Mouse (Mus musculus): ENCODE measurements around the gene Myo16. TPM values are rescaled to one million over a fixed set of nuclear protein-coding genes. Genes with fewer than 3 reads are reported as not detected.

The Myo16 gene
- polyA plus RNA-seq, 1 experiment = 0.66 TPM

DNA sequence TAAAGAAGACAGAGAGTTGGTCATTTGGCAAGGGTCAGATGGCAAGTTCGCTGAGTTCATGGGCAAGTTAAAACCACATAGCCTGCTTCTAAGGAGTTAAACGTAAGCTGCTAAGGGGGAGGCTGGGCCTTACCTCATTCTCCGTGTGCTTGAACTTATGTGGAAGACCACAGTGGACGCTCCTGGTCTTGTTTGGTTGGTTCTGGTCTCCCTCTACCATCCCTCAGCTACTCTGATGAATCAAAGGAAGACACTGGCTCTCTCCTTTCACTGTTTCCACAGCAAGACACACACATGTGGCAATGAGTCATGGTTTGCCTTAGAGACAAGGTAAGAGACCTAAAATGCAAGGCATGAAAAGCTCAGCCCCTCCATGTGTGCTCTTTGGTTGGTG is 453.1 kb downstream of the Myo16 start:
- Histone ChIP-seq H3K4me3 (ENCODE audit: control insufficient read depth, insufficient read depth, low read length) (no peak overlapping the region), H3K4me1 (replicated peaks; ENCODE audit: control insufficient read depth, insufficient read depth, low read length) (no peaks in the 10 kb centered on the region), H3K27ac (ENCODE audit: control insufficient read depth, insufficient read depth, low read length) (no peak overlapping the region), H3K36me3 (ENCODE audit: control insufficient read depth, insufficient read depth, low read length) (no peaks in the 10 kb centered on the region), H3K27me3 (ENCODE audit: control insufficient read depth, insufficient read depth, low read length) (no peaks in the 10 kb centered on the region)
- TF ChIP-seq CTCF (IDR thresholded peaks at IDR 0.05; ENCODE audit: borderline replicate concordance, control insufficient read depth, extremely low read depth, insufficient read depth, low read length, poor library complexity) (no peak), POLR2A (IDR thresholded peaks at IDR 0.05; ENCODE audit: control insufficient read depth, extremely low read depth, insufficient read depth, low read length, poor library complexity) (no peak)
- 15% methylated on average over 4 of the region's 4 CpGs for WGBS
- no peak for DNase-seq

DNA sequence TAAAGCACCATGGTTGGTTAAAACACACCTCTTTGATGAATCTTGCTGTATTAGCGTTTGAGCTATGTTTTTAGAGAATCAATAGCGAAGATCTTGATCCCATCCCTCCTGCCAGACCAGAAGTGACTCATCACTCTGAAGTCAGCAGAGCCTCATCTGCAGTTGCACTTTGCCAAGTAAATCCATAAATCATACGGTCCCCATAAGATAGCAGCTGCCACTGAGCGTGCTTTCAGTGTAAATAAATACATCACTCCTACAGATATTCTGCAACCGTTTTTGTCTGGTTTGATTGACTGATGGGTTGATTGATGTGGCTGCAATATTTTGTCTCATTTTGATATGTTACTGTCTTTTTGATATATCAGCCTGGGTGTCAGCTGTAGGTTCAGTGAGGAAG is 457.9 kb downstream of the Myo16 start:
- WGBS = 85% methylated on average over 5 of the region's 5 CpGs
- no peak overlapping the region for H3K27ac ChIP-seq (ENCODE audit: control insufficient read depth, insufficient read depth, low read length)
- H3K4me3 ChIP-seq (ENCODE audit: control insufficient read depth, insufficient read depth, low read length) = no peak overlapping the region
- no peaks in the 10 kb centered on the region for H3K27me3 ChIP-seq (ENCODE audit: control insufficient read depth, insufficient read depth, low read length)
- DNase-seq = no peak
- H3K4me1 ChIP-seq (replicated peaks; ENCODE audit: control insufficient read depth, insufficient read depth, low read length) = no peaks in the 10 kb centered on the region; the same call in 1 of the 2 replicates
- TF ChIP-seq CTCF (IDR thresholded peaks at IDR 0.05; ENCODE audit: borderline replicate concordance, control insufficient read depth, extremely low read depth, insufficient read depth, low read length, poor library complexity) = no peak
- TF ChIP-seq POLR2A (IDR thresholded peaks at IDR 0.05; ENCODE audit: control insufficient read depth, extremely low read depth, insufficient read depth, low read length, poor library complexity) = no peak
- no peaks in the 10 kb centered on the region for H3K36me3 ChIP-seq (ENCODE audit: control insufficient read depth, insufficient read depth, low read length)

DNA sequence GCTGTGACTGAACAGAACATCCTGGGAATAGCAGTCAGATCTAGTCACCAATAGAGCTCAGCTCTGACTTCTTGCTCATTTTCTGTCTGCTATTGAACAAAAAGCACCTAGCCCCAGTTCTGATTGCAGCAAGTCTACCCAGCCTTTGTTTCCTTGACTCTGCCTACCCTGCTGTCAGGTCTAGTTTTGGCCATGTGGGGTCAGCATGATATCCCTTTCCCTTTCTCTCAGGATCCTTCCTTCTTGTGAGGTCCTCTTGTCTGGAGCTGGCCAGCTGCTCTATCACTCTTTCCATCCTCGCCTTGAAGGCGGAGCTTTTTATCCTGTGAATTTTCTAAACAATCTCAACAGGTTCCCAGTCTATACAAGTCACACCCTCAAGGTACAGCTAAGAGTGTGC is 459.7 kb downstream of the Myo16 start:
- DNase-seq = no peak
- Histone ChIP-seq H3K4me3 (ENCODE audit: control insufficient read depth, insufficient read depth, low read length) (no peak overlapping the region), H3K27me3 (ENCODE audit: control insufficient read depth, insufficient read depth, low read length) (no peaks in the 10 kb centered on the region), H3K4me1 (replicated peaks; ENCODE audit: control insufficient read depth, insufficient read depth, low read length) (no peaks in the 10 kb centered on the region; the same call in 1 of the 2 replicates), H3K27ac (ENCODE audit: control insufficient read depth, insufficient read depth, low read length) (no peak overlapping the region), H3K36me3 (ENCODE audit: control insufficient read depth, insufficient read depth, low read length) (no peaks in the 10 kb centered on the region)
- TF ChIP-seq CTCF (IDR thresholded peaks at IDR 0.05; ENCODE audit: borderline replicate concordance, control insufficient read depth, extremely low read depth, insufficient read depth, low read length, poor library complexity) = no peak
- TF ChIP-seq POLR2A (IDR thresholded peaks at IDR 0.05; ENCODE audit: control insufficient read depth, extremely low read depth, insufficient read depth, low read length, poor library complexity) = no peak
- 90% methylated on average over 2 of the region's 2 CpGs for whole genome bisulfite sequencing

DNA sequence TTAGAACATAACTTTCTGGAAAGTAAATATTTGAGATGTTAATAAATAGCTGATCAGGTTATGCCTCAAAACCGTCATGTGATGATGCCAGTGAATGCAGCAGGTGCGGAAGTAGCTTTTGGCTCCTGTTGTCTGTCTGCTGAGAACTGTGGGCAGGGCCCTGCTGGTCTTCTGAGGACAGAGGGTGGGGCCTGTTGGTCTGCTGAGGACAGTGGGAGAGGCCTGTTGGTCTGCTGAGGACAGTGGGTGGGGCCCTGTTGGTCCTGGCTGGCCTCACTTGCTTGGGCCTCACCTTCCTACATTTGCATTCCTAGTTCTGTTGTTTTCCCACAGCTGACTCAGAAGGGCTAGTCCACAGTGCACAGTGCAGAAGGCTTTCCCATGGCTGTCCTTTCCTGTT is 466.0 kb downstream of the Myo16 start:
- no peak for DNase-seq

DNA sequence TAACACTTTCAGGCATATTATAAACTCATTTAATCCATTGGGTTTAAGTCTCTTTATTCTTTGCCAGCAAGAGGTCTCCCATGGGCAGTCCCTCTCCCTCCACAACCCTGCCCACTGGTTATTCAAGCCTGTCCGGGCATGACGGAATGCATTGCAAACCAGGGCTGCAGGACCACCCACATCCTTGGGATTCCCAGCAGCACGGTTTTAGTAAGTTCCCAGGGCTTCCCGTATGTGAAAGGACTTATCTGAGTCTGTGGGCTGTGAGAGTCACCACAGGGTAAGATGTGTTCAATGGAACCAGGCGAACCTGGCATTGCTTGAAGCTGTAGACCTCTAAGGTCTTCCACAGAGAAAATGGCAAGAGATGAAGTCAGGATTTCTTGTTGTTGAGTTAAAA is 471.6 kb downstream of the Myo16 start:
- no peaks in the 10 kb centered on the region for H3K4me1 ChIP-seq (replicated peaks; ENCODE audit: control insufficient read depth, insufficient read depth, low read length)
- H3K27me3 ChIP-seq (ENCODE audit: control insufficient read depth, insufficient read depth, low read length) = no peaks in the 10 kb centered on the region
- 90% methylated on average over 5 of the region's 5 CpGs for WGBS
- no peak overlapping the region for H3K27ac ChIP-seq (ENCODE audit: control insufficient read depth, insufficient read depth, low read length)
- H3K36me3 ChIP-seq (ENCODE audit: control insufficient read depth, insufficient read depth, low read length) = no peaks in the 10 kb centered on the region
- H3K4me3 ChIP-seq (ENCODE audit: control insufficient read depth, insufficient read depth, low read length) = no peak overlapping the region
- no peak for DNase-seq
- TF ChIP-seq CTCF (IDR thresholded peaks at IDR 0.05; ENCODE audit: borderline replicate concordance, control insufficient read depth, extremely low read depth, insufficient read depth, low read length, poor library complexity) = no peak
- no peak for TF ChIP-seq POLR2A (IDR thresholded peaks at IDR 0.05; ENCODE audit: control insufficient read depth, extremely low read depth, insufficient read depth, low read length, poor library complexity)

More for the DNA sequence above, 466.0 kb downstream of the Myo16 start:
- 92% methylated on average over 2 of the region's 2 CpGs for WGBS
- H3K36me3 ChIP-seq (ENCODE audit: control insufficient read depth, insufficient read depth, low read length) = no peaks in the 10 kb centered on the region
- no peaks in the 10 kb centered on the region for H3K27me3 ChIP-seq (ENCODE audit: control insufficient read depth, insufficient read depth, low read length)
- H3K27ac ChIP-seq (ENCODE audit: control insufficient read depth, insufficient read depth, low read length) = no peak overlapping the region
- TF ChIP-seq POLR2A (IDR thresholded peaks at IDR 0.05; ENCODE audit: control insufficient read depth, extremely low read depth, insufficient read depth, low read length, poor library complexity) (no peak), CTCF (IDR thresholded peaks at IDR 0.05; ENCODE audit: borderline replicate concordance, control insufficient read depth, extremely low read depth, insufficient read depth, low read length, poor library complexity) (no peak)
- H3K4me1 ChIP-seq (replicated peaks; ENCODE audit: control insufficient read depth, insufficient read depth, low read length) = no peaks in the 10 kb centered on the region
- H3K4me3 ChIP-seq (ENCODE audit: control insufficient read depth, insufficient read depth, low read length) = no peak overlapping the region

DNA sequence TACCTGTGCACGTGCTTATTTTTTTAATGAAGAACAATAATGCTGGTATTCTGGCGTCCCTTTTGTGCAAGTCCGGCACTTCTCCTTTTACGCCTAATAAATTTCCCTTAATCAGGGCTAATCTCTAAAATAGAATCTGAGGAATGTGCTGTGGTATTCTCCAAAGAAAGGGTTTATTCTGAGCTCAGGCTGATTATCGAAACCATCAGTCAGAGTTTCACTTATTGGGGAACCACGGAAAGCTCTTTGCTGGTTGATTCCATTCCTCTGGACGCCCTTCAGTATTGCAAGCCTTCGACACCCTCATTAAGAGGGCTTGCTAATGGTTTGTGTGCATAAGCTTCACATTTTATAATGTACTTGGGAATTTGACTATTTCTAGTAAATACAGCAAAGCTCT is 475.0 kb downstream of the Myo16 start:
- Histone ChIP-seq H3K4me3 (ENCODE audit: control insufficient read depth, insufficient read depth, low read length) (no peak overlapping the region), H3K27ac (ENCODE audit: control insufficient read depth, insufficient read depth, low read length) (no peak overlapping the region), H3K36me3 (ENCODE audit: control insufficient read depth, insufficient read depth, low read length) (no peaks in the 10 kb centered on the region), H3K27me3 (ENCODE audit: control insufficient read depth, insufficient read depth, low read length) (no peaks in the 10 kb centered on the region), H3K4me1 (replicated peaks; ENCODE audit: control insufficient read depth, insufficient read depth, low read length) (no peaks in the 10 kb centered on the region)
- no peak for DNase-seq
- 93% methylated on average over 8 of the region's 8 CpGs for WGBS
- TF ChIP-seq POLR2A (IDR thresholded peaks at IDR 0.05; ENCODE audit: control insufficient read depth, extremely low read depth, insufficient read depth, low read length, poor library complexity) = no peak
- TF ChIP-seq CTCF (IDR thresholded peaks at IDR 0.05; ENCODE audit: borderline replicate concordance, control insufficient read depth, extremely low read depth, insufficient read depth, low read length, poor library complexity) = no peak

DNA sequence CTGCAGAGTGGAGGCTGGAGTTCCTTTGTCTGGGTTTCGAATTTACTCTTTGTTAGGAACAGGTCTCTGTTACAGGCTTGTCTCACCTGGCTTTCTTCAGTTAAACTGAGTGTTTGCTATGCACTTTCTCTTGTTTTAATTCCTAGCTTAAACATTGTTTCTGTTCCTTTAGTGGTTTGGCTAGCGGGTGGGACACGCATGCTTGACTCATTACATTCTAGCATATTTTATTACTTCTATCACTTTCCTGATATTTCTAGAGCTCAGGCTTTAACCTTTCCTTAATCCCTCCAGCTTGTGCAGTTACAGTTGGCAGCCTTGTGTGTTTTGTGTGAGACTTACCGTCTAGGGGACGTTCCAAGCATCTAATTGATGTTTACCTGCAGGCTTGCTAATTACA is 476.2 kb downstream of the Myo16 start:
- Histone ChIP-seq H3K27me3 (ENCODE audit: control insufficient read depth, insufficient read depth, low read length) (no peaks in the 10 kb centered on the region), H3K4me1 (replicated peaks; ENCODE audit: control insufficient read depth, insufficient read depth, low read length) (no peaks in the 10 kb centered on the region), H3K36me3 (ENCODE audit: control insufficient read depth, insufficient read depth, low read length) (no peaks in the 10 kb centered on the region), H3K4me3 (ENCODE audit: control insufficient read depth, insufficient read depth, low read length) (no peak overlapping the region), H3K27ac (ENCODE audit: control insufficient read depth, insufficient read depth, low read length) (no peak overlapping the region)
- DNase-seq = no peak
- TF ChIP-seq CTCF (IDR thresholded peaks at IDR 0.05; ENCODE audit: borderline replicate concordance, control insufficient read depth, extremely low read depth, insufficient read depth, low read length, poor library complexity) (no peak), POLR2A (IDR thresholded peaks at IDR 0.05; ENCODE audit: control insufficient read depth, extremely low read depth, insufficient read depth, low read length, poor library complexity) (no peak)
- WGBS = 87% methylated on average over 5 of the region's 5 CpGs

Measured in thymus, adult 2 months (tissue).